Mouse (Mus musculus): ENCODE measurements around the gene Morn1.

The Morn1 gene

DNA sequence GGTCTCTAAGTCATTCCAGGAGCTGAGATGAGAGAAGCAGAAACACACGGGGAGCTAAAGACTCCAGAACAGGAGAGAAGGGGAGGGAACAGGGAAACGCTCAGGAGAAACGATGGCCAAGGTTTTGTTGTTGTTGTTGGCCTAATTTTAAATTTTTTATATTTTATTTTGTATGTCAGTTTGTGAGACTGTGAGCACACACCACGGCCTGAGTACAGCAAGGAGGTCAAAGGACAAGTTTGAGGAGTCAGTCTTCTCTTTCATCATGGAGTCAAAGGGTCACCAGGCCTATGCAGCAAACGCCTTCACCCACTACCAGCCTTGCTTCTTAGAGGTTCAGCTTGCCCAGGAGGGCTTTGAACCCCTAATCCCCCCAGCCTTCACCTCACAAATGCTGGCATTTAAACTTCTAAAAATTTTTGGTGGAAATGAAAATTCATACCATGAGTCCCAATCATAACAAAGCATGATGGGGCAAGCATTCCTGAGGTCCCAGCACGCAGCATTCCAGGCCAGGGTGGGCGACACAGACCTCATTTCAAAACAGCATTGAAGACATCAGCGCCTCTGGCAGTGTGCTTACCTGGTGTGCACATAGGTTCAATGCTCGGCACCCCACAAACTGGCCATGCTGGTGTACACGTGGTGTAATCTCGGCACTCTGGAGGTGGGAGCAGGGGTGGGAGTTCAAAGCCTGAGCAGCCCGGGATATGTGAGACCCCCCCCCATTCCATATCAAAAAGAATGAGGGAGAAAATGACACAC lies 53.1 kb downstream of the Morn1 start:
- no peak for DNase-seq (ENCODE audit: low read depth, low spot score)

DNA sequence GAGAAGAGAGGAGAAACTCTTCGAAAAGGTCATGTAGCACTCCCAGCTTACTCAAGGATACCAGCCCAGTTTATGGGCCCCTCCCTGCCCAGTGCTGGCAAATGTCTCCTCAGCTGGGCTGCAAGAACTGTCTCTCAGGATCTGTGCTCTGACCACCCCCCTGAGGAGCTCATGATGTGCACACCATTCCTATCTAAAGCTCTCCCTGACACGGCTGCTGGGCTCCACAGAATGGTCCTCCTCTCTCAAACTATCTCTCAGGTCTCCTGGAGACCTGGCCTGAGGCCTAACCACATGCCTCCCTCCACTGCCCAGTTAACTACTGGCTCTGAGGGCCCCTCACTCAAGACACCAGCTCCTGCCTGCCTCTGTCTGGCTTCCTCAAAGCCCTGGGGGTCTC lies 53.8 kb downstream of the Morn1 start:
- DNase-seq (ENCODE audit: low read depth, low spot score), result no peak

DNA sequence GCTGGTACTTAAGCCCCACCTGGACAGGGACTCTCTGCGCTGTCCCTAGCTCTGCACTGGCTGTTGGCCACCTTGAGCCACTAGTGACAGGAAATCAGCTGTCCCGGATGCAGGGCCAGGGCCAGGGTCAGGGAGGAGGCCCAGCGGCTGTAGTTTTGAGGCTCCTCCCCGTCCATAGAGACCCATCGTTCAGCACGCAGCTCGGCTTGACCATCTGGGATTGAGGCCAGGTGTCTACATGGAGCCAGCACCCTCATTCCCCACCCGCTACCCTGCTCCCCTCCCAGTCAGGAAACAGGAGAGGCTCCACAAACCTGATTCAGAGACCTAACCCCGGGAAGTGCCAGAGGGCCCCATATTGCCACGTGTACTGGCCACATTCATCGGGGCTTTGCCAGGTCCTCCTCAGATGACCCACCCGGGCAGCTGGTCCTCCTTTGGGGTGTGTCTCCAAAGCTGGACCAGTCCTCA lies 54.5 kb downstream of the Morn1 start:
- DNase-seq (ENCODE audit: low read depth, low spot score), result no peak

DNA sequence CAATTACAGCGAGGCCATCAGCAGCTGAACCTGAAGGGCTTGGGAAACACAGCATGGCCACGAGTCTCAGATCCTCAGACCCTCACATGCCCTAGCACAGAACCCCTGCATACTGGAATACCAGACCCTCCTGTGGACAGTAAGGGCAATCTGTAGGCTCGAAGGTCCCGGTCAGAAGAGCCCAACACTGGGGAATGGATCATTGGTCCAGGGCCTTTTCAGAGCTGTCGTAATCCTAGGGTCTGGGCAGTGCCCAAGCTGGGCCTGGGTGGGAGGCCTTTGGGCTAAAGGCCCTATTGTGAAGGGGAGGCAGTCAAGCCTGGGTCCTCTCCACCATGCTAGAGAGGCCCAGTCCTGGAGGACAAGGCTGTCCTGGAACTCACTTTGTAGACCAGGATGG lies 56.5 kb downstream of the Morn1 start:
- DNase-seq (ENCODE audit: low read depth, low spot score), result no peak

DNA sequence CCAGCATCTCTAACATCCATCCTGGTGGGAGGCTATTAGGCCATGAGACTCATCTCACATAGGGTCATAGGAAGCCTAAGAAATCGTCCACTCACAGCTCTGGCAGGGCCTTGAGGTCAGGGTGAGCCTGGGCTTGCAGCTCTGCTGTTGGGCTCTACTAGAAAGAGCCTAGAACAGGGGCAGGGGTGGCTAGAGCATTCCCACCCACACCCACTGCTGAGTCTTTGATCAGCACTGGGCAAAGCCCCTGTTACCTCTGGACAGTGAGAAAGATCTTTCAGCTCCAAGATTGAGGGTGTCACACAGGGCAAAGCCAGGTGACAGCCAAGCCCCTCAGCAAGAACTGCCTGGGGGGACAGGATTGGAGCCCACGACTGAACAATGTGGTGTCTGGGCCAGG lies 57.0 kb downstream of the Morn1 start:
- no peak for DNase-seq (ENCODE audit: low read depth, low spot score)

DNA sequence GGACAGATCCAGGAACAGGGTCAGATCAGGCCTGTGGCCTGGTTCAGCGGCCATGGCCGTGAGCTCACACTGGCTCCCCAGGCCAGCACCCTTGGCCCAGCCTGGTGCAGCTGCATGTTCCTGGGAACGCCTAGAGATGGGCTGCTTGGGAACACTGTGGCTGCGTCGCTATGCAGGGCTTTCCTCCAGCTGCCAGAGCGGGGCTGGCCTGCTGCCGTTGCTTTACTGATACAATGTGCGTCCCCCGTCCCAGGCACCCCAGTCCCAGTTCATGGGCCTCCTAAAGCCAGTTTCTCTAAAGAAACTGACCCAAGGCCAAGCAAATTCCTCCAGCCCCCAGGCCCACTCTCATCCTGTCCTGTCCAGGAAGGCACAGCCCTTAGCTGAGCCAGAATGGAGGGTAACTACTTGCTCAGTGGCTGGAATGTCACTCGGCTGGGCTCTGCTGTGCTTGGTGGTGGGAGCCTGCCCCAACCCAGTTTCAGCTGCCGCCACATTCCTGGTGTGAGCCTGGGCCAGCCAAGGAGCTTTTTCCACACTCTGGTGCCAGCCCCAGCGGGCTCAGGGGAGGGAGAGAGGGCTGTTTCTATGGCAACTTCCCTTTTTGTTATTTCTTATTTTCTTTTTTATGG lies 57.6 kb downstream of the Morn1 start:
- peak; percentile 86 for DNase-seq (ENCODE audit: low read depth, low spot score)

DNA sequence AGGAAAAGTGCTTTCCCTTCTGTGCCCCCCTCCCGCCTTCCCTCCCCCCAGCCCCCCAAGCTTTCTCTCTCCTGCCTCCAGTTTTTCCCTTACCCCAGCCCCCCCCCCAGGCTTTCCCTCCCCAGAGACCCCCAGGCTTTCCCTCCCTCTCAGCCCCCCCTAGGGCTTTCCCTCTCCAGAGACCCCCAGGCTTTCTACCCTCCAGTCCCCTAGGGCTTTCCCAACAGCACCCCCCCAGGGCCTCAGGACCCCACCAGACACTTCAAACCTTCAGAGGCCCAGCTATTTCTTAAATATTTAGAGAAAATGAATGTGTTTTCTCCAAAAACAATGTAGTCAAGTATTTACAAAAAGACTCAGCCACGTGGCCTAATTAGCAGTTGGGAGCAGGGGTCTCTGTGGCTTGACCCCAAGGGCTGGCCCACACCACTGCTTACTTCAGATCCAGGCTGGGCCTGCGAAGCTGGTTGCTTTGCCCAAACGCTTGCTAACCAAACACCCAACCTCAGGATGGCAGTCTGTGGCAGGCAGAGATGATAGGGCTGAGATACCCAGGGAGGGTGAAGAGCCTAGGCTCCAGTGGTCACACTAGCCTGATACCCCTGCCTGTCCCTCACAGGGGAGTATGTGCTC lies 58.3 kb downstream of the Morn1 start:
- no peak for DNase-seq (ENCODE audit: low read depth, low spot score)

DNA sequence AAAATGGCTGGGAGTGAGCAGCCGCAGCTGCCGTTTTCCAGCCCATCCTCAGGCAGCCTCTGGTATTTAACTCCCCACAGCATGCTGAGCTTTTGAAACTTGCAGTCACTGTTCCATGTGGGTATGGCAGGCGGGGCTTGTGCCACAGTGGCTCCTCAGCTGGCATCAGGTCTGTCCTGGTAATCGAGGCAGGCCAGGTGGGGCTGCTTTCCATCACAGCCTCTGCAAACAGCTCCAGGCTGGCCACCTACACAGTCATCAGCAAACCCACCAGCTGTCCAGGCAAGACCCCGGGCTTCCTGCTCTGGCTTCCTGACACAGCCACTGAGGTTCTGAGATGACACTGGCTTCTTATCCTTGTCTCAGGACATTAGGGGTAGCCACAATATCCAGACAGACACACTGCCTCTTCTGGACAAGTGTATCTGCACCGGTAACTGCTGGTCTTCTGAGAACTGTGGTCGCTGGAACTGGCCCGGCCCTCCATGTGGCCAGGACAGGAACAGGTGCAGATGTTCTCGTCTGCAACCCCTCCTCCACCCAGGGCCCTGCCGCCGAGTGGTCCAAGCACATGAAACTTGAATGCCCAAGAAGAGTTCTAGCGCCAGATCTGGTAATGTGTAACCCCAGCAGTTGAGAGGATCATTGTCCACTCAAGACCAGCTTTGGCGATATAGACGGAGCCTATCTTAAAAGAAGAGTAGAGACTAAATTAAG lies 59.9 kb downstream of the Morn1 start:
- no peak for DNase-seq (ENCODE audit: low read depth, low spot score)

DNA sequence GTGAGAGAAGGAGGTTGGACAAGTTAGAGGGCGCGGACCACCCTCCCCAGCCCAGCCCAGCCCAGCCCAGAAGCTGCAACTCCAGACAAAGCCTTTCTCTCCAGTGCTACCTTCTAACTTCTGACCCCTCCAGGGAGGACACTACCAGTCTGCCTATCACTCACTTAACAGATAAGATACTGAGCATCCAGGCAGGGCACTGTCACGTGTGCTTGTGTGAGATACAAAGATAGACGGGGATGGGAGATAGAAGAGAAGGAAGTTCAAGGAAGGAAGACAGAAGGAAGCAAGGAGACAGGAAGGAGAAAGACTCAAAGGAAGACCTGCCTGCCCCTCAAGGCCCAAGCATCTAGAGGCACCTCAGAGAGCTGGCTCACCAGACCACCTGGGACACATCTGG lies 62.1 kb downstream of the Morn1 start:
- DNase-seq (ENCODE audit: low read depth, low spot score), result no peak

DNA sequence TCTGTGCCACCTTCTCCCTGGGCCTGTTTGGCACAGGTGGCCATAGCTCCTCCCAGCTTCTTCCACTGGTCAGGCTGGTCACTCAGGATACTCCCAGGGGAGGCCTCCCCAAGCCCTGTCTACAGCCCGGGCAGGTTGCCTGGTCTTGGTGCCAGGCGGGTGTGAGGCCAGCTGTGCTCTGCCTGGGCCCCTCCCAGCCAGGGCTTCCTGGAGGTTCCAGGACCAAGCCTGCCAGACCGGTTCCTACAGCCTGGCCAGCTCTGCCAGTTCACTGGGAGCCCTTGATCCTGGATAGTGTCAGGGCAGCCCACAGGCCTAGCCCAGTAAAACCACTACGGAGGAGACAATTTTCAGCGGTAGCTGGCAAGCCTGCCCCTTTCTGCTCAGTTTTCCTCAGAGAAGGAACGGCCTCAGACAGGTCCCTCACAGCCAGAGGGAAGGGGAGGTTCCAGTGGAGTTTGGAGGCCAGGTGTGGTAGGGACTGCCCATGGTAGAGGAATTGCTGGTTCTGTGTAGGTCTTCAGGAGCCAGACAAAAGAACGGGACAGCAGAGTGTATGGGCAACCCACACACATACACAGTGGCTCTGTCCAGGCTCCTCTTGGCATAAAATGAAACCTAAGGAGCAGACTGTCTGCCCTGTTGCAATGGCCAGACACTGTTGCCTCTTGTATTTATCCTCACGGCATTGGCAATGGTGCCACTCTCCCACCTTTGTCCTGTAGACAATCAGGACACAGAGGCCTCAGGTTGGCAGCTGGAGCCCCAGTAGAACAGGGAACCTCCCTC lies 62.7 kb downstream of the Morn1 start:
- DNase-seq (ENCODE audit: low read depth, low spot score), result no peak

DNA sequence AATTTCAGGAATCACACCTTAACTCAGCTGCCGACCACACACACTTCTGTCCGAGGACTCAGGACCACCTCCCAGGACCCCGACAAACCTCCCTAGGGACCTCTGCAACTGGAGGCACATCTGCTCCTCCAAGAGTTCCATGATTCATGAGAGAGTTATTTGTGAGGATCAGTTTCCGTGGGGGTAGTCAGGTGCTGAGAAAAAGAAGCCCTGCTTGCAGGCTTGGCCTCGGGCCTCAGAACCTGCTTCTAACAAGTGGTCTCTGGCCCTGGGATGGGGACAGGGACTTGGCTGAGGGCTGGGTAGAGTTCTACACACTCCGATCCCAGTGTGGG lies 63.5 kb downstream of the Morn1 start:
- DNase-seq (ENCODE audit: low read depth, low spot score), result no peak

DNA sequence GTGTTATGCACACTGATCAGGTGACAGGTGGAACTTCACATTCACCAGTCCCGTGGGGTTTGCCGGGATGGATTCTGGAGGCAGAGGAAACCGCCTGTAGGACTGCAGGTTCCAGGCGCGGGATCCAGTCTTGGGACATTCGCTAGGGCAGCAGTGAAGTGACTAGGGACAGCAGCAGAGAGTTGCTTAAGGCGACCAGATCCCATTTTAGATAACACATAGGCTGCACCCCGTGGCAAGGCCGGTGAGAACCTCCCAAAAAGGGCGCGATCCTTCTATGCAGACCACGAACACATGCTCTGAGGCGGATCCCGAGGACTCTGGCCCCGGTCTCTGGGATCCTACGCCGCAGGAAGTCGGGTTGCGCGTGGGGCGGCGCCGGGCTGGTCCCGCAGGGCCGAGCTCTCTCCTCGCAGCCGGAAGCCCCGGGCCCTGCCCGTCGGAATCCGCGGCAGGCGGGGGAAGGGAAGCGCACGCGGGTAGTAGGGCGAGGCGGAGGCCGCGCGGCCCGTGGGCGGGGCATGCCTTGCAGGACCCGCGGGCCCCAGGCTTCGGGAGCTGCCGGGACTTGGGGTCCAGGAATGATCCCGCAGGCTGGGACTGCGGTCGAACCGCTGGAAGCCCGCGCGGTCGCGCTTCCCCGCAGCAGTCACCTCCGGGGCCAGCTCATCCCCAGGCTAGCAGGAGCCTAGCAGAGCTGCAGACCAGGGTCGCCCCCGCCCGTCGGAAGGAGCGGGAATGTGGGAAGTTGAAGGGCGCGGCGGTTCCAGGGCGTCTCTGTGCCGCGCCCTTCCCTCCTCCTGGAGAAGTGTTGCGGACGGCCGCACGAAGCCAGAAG lies 64.1 kb downstream of the Morn1 start:
- DNase-seq (ENCODE audit: low read depth, low spot score), result peak; percentile 69

DNA sequence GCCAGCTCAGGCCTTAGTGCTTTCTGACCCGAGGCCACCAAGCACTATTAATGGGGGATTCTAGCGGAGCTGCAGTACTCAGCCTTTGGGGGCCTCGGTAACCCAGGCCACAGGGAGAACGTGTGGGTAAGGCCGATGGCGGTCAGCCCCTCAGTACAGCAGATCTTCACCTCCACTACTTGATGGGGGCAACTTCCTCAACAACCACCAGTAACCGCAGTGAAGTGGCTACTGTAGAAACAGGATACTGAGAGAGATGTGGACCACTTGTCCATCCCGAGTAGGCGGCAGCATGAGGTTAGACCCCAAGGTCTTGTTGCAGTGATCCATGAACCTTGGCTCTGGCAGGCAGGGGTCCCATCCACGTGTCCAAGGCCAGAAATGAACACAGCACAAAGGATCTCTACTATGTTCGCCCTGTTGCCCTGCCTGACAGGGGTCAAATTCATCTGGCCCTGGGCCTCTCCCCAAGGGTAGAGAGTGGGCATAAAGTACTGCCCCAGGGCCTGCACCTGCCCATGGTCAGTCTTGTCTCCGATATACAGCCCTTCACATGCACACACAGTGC lies 64.9 kb downstream of the Morn1 start:
- no peak for DNase-seq (ENCODE audit: low read depth, low spot score)

DNA sequence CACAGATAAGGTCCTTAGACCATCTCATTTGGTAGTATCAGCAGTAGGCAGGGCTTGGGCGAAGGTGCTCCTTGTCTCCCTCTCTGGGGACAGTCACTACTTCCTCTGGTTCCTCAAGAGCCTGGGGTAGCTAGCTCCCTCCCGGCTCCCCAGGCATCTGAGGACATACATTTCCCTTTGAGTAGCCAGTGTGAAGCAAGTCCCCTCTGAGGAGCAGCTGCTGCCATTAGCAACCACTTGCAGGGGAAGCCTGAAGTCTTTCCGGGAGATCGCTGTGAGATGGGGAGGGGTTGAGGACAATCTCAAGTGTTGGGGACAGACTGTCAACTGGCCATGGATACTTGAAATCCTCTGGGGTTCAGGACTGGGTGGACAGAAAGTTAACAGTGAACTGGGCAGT lies 65.5 kb downstream of the Morn1 start:
- DNase-seq (ENCODE audit: low read depth, low spot score), result no peak

DNA sequence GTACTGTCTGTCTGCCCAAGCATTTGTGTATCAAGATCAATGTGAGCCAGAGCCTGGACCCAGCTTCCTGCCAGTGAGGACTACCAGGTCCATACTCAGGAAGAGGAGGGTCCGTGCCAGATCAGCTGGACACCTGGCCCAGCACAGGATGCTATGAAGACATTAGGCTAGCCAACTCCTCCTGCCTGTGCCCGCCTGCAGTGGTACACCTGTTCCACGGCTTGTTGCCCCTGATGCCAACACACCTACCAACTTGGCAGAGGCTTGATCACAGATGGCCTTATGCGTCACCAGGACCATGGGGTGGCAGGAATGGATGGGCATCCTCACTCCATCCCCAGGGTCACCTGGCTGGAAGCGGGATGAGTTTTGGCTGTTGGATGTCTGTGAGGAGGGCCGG lies 66.1 kb downstream of the Morn1 start:
- DNase-seq (ENCODE audit: low read depth, low spot score), result no peak

DNA sequence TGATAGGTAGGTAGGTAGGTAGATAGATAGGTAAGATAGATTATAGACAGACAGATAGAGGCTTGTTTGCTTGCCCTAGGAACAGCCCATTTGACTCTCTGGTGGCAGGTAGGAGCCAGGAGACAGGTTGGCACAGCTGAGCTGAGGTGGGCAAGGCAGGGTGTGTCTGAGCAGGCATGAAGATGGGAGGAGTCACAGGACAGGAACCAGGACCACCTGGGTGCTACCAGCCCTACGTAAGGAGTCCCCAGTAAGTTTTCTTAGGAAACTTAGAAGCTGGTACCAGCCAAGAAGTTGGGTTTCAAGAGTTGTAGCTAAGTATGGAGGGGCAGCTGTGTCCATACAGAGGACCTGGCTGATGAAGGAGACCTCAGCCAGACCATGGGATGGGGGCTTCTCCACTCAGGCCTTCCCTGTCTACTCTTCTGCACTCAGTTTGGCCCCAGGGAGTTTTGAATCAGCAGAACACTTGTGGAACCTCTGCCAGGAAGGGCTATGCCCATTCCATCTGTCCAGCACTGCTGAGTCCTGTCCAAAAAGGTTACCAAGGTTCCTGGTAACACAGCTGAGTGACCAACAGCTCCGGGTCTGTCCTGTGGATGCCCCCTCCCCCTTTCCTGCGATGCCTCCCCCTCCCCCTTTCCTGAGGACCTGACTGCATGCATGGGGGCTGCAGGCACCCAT lies 67.2 kb downstream of the Morn1 start:
- DNase-seq (ENCODE audit: low read depth, low spot score), result no peak

DNA sequence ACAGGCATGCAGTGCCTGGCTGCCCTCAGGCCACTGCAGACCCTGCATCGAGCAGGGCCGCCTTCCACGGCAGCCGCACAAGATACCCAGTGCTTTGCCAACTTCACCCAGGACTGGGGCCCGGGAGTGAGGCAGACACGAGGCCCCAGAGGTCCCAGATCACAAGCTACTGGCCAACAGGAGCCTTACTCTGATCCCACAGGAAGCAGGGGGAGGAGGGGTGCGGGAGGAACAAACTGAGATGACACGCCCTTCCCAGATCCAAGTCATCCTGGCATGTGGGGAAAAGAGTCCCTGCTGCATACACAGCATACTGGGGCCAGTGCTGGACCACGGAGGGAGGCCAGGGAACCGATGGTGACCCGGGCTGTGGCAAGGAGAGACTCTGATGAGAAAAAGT lies 68.6 kb downstream of the Morn1 start:
- no peak for DNase-seq (ENCODE audit: low read depth, low spot score)

DNA sequence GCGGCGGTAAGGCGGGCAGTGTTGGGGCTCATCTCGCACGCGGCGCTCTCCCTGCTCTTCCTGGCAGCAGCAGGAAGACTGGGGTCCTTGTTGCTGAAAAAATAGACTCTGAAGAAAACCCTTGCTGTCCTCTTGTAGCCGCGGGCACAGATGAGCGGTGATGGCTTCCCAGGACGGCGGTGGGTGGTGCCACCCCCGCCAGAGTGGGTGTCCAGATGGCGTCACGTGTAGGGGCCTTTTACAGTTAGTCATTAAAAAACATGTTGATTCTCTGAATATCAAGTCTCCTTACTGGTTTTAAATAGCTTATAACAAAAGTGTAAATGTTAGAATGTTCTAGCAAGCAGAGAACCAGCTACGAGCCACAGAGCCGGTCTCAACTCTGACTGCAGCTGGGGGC lies 70.4 kb downstream of the Morn1 start:
- no peak for DNase-seq (ENCODE audit: low read depth, low spot score)

DNA sequence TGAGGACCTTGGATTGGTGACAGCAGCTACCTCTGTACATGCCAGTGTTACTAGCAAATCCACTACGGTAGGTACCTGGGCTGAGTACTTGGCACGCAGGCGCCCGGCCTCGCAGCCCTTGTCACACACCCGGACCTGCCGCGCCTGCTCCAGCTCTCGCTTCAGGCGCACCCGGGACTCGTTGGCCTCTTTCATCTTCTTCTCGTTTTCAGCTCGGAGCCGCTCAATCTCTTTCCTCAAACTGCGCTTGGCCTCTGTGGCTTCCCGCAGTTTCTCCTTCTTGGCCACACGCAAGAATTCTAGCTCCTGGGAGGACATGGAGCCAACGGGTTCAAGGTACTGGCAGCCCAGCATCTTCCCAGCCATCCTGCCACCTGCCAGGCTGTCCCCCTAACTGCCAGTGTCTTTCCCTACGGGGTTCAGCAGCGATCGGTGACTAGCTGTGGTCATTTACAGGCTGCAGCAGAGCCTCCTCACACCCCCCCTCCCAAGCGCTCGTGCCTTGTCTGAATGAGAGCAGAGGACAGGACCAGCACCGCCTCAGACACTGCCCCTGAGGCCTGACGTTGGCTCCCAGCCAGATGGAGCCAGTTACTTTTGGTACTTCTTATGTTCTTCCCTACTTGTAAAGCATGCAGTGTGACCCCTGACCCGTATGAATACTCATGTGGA lies 71.6 kb downstream of the Morn1 start:
- DNase-seq (ENCODE audit: low read depth, low spot score), result no peak
